Mouse (Mus musculus) bone marrow, adult 2 months (tissue): ENCODE results near the gene Pex13. TPM values are rescaled to one million over a fixed set of nuclear protein-coding genes. Genes with fewer than 3 reads are reported as not detected.

Experiments
- H3K27ac ChIP-seq: fragments of 200-500 bp; 2 replicates; pipeline ENCODE4 v1.5.1; 2012; ENCODE audit warnings: low read depth, mild to moderate bottlenecking, control low read depth, inconsistent platforms, low read length; ENCODE audit not compliant: control insufficient read depth, poor library complexity, insufficient read depth
- H3K4me1 ChIP-seq: fragments of 200-500 bp; 2 replicates; pipeline ENCODE4 v1.6.1; 2011; ENCODE audit warnings: low read length; ENCODE audit not compliant: control insufficient read depth, insufficient read depth
- H3K4me3 ChIP-seq: fragments of 200-500 bp; replicated peaks from 2 replicates; pipeline ENCODE3; 2011; ENCODE audit warnings: mild to moderate bottlenecking, low read depth, low read length, control low read depth; ENCODE audit not compliant: control insufficient read depth
- CTCF ChIP-seq: fragments of 200-500 bp; IDR thresholded peaks from 2 replicates; pipeline ENCODE4 v1.5.1; 2011; ENCODE audit warnings: low read length, control low read depth; ENCODE audit not compliant: control insufficient read depth, insufficient read depth
- POLR2A ChIP-seq: fragments of 200-500 bp; IDR thresholded peaks from 2 replicates; pipeline ENCODE4 v1.6.1; 2011; ENCODE audit warnings: low read depth, mild to moderate bottlenecking, control low read depth, low read length, borderline replicate concordance; ENCODE audit not compliant: control insufficient read depth
- WGBS: fragments of 180-500 bp; shearing (Covaris S2); methylation state at CpG from one replicate; pipeline ENCODE4 v1.1.7; 2018; 5-methylcytosine and 5-hydroxymethylcytosine counted together
- polyA plus RNA-seq: library from polyadenylated mRNA; stranded (reverse); fragments of >200 nt; gene quantifications from 2 replicates; pipeline ENCODE4 v1.2.4, GENCODE M21; 2011; ENCODE audit warnings: low replicate concordance; ENCODE audit not compliant: missing spikeins, insufficient read depth, insufficient read length

Pex13 gene
- polyA plus RNA-seq, 1 experiment = 13.8 TPM

DNA sequence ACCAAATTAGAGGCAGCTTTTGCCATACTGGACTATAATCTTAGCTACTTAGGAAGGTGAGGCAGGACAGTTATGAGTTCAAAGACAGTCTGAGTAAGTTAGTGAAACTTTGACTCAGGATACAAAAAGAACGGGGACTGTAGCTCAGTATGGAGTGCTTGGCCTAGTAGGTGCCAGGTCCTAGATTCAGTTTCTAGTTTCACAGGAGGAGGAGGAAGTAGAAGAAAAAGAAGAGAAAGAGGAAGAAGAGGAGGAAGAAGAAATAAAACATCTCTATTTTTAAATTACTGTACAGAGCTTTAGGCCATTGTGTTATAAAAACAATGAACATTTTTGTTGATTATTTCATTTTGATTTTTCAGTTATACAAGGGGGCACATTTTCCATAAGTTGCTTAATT lies 22.3 kb upstream of the Pex13 start:
- H3K4me3 ChIP-seq = no peak overlapping the region
- TF ChIP-seq POLR2A (no peak), CTCF (no peak)
- WGBS = 49% methylated on average over 1 of the region's 1 CpGs
- no peak overlapping the region for H3K27ac ChIP-seq
- H3K4me1 ChIP-seq = peaks cover 3% of the 10 kb centered on the region

DNA sequence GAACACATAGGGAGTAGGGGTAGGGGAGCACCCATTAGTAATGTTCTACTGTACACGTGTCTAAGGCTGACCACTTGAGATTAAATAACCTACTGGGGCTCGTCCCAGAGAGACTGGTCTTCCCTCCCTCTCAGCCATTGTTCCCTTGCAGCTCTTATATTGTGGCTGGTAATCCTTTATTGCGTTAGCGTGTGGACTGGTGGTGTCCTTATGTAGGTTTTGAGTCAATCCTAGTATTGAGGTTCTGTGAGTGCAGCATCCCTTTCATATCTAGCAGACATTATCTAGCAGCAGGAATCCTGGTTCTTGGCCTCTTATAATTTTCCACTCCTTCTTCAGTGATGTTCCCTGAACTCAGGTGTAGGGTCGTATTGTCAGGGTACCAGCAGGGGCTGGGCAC lies 20.9 kb upstream of the Pex13 start:
- H3K27ac ChIP-seq = 0 out of 2 replicates have a peak overlapping the region, but pooled peaks have one; percentile 38
- H3K4me1 ChIP-seq = peaks cover 3% of the 10 kb centered on the region
- 79% methylated on average over 5 of the region's 5 CpGs for WGBS
- TF ChIP-seq CTCF (no peak), POLR2A (no peak)
- H3K4me3 ChIP-seq = no peak overlapping the region

DNA sequence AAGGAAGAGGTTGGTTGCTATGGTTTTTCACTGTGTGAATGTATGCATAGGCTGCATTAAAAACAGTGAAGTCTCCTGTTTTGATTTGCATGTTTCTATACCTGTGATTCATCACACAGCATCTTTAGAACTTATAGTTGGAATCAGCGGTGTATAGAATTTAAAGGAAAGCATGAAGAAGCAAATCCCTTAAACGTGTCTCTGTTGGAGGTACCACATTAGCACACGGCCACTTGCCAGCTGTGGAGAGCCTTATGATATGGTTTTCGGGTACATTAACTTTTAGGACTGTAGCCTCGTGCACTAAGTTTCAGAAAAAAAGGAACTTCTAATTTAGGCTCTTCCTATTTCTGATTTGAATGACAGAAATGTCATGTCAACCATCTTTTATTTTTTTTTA lies 16.8 kb upstream of the Pex13 start:
- Histone ChIP-seq H3K4me1 (peaks cover 3% of the 10 kb centered on the region), H3K27ac (no peak overlapping the region), H3K4me3 (no peak overlapping the region)
- TF ChIP-seq CTCF (no peak), POLR2A (no peak)
- 23% methylated on average over 5 of the region's 5 CpGs for WGBS

DNA sequence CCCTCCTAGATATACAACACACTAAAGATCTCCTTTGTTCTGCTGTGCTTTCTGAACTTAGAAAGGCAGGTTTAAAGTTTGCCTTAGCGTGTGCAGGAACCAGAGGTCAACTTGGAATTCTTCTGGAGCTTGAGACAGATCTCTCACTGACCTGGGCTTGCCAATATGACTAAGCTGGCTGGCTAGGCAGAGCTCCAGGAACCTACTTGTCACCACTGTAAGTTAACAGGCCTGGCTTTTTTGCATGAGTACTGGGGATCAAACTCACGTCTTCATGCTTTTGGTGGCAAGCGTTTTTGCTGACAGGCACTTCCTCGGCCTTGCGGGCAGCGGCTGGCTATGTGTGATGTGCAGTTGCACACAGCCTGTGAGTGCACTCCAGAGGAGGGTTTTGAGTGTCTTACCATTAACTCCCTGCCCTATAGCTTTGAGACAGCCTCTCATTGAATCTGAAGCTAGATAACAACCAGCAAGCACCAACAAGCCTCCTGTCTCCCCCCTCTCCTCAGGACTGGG lies 14.7 kb upstream of the Pex13 start:
- Histone ChIP-seq H3K27ac (no peak overlapping the region), H3K4me3 (no peak overlapping the region), H3K4me1 (peaks cover 3% of the 10 kb centered on the region)
- TF ChIP-seq POLR2A (no peak), CTCF (no peak)
- 91% methylated on average over 6 of the region's 6 CpGs for WGBS

DNA sequence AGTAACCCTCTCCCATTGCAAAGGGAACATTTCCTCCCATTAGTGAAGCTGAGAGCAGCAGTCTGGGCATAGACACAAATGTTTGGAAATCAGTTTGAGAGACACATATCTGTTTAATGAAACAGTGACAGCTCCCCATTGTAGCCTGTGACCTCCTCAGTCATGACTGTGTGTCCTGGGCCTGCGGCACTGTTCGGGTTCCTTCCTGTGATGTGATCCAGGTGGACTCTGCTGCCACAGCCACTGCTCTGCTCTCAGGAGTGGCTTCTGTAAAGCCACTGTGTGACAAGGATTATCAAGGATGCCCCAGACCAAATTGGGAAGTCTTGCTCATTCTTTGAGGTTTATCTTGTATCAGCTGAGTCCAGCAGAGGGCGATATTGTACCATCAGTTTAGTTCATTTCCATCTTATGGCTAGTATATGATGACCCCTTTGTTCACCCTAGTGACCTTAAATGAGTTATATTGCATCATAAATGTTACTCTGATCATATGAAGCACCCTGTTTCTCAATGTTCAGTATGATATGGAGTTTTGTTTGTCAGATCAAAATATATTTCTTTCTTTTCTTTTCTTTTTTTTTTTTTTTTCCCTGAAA lies 13.4 kb upstream of the Pex13 start:
- no peak for TF ChIP-seq POLR2A
- peak; percentile 19; the same call in 1 of the 2 replicates for TF ChIP-seq CTCF
- peaks cover 2% of the 10 kb centered on the region; the same call in 1 of the 2 replicates for H3K4me1 ChIP-seq
- WGBS = 51% methylated on average over 3 of the region's 3 CpGs
- no peak overlapping the region for H3K4me3 ChIP-seq
- H3K27ac ChIP-seq = no peak overlapping the region

DNA sequence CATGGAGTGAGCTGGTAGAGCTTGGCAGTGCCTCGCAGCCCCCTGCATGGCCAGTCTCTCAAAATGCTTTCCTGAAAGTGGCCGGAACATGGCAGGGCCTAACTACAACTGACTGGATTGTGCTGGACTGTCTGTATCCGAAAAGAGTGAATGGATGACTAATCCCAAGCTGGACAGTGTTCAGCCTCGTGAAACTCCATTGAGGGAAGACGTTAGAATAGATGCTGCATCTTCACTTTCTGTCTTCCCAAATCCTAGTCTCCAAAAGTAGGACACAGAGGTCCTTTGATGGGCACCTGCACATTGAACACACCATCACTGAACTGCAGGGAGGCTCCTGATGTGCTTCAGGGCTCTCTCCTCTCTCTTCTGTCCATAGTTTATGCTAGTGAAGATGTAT lies 10.3 kb upstream of the Pex13 start:
- Histone ChIP-seq H3K4me1 (no peaks in the 10 kb centered on the region), H3K27ac (no peak overlapping the region), H3K4me3 (no peak overlapping the region)
- TF ChIP-seq POLR2A (no peak), CTCF (no peak)
- 82% methylated on average over 5 of the region's 5 CpGs for WGBS

DNA sequence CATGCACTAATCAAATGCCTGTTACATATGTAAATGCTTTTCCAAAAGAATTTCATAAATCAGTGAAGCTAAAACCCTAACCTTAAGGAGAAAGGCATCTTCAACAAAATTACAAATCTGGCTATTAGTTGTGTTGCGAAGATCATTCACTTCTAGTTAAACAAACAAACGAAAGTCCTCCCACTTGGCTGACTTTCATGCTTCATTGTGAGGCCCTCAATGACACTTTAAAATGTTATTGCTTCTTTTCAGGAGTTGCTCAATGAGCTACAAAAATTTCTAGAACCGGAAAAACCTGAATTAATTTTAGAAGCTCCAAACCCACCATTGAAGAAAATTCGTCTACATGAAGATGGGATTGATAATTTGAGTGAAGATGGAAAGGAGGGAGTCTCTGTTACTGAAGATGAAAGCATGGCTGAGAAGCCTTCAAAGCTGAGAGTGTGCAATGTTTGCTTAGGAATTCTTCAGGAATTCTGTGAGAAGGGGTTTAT lies 6.5 kb upstream of the Pex13 start:
- no peak overlapping the region for H3K27ac ChIP-seq
- 84% methylated on average over 4 of the region's 4 CpGs for WGBS
- H3K4me3 ChIP-seq = no peak overlapping the region
- no peak for TF ChIP-seq CTCF
- TF ChIP-seq POLR2A = no peak
- H3K4me1 ChIP-seq = no peaks in the 10 kb centered on the region

DNA sequence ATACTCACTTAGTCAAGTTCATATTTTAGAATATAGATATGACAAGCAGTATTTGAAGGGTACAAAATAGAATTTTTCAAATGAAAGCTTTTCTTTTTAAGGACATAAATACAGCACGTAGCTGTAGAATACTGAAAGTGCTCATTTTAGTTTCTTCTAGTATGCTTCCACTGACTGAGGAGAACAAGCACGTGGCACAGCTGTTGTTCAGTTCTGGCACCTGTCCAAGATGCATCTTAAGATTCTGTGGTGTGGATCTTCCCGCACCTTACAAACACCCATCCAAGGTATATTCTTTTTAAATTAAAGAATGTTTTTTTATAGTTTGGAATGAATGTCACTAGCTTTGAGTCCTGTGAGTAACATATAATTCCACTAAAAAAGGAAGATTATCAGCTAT lies 1.4 kb upstream of the Pex13 start:
- no peak overlapping the region for H3K27ac ChIP-seq
- H3K4me3 ChIP-seq = no peak overlapping the region
- TF ChIP-seq CTCF (no peak), POLR2A (no peak)
- WGBS = 5% methylated on average over 3 of the region's 3 CpGs
- H3K4me1 ChIP-seq = no peaks in the 10 kb centered on the region; the same call in 1 of the 2 replicates

DNA sequence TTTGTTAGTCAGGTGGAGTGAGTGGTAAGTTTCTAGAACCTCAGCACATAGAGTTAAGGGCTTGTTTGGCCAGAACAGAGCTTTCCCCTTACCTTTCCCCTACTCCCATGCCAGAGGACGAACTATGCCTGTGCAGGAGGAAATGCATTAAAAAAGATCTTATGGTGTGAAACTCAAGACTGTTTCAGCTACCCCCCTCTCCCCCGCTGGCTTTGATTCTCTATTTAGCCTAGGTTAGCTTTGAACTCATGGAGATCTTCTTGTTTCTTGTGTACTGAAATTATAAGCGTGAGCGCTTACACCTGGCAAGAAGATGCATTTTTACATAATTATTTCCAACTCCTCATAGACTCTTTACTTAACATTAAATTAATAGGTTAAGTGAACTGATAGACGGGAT lies 767 bp upstream of the Pex13 start:
- Histone ChIP-seq H3K4me1 (no peaks in the 10 kb centered on the region; the same call in 1 of the 2 replicates), H3K4me3 (peak overlapping the region; percentile 94), H3K27ac (peak overlapping the region; percentile 91)
- WGBS = 5% methylated on average over 5 of the region's 5 CpGs
- TF ChIP-seq CTCF (no peak), POLR2A (no peak)
